Mouse (Mus musculus) retina, postnatal 1 day (tissue): ENCODE data around the gene Prkacb.

Experiments
- DNase-seq: peaks from one replicate; pipeline ENCODE4 v3.0.0-alpha.2; 2012

The Prkacb gene

DNA sequence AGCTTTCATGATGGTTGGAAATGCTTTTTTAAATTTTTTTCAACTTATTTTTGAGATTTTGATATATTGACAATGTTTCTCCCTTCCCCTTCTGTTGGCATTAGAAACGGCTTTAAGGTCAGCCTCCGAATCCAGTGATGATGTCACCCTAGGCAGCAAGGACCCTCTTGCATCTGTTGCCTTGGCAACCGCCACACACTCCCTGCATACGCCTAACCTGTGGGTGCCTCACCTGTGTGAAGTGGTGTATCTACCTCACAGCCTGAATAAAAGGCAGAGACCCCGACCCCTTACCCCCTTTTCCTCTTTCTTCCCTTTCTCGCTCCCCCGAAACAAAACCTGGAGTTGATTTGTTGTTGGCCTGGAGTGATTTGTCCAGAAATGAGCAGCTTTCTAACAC, 100.5 kb downstream of the Prkacb start:
- DNase-seq, result no peak

DNA sequence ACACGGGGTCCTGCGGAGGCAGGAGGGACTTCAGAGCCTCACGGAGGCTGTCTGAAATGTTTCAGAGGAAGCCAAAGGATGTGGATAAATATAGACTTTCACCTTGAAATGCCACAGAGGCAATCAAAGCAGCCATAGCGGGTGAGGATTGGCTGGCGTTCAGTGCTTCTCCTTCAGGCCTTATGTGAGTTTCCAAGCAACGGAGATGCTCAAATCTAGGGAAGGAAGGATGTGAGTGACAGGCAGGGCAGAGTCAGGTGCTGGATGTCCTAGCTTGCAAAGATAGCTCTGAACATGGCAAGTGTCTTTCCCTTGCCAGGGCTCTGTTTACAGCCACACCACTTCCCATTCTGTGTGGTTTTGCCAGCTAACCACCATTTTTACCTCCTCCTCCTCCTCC, 101.2 kb downstream of the Prkacb start:
- DNase-seq, result peak; percentile 16

DNA sequence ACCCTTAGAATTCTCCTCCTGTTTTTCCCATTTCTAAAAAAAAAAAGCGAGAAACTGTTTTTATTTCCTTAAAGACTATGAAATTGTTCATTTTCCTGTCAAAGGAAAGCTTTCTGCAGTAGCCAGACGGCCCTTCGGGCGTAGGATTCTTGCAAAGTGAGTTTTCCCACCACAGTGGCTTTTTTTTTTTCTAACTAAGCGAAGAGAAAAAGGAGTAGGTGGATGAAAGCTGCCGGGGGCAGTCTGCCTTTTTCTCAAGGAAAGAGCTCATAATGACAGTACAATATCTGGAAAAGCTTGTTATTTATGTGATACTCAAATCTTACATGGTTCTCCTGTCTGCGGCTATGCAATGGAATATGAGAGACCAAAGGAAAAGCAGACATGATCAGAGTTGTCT, 101.7 kb downstream of the Prkacb start:
- no peak for DNase-seq

DNA sequence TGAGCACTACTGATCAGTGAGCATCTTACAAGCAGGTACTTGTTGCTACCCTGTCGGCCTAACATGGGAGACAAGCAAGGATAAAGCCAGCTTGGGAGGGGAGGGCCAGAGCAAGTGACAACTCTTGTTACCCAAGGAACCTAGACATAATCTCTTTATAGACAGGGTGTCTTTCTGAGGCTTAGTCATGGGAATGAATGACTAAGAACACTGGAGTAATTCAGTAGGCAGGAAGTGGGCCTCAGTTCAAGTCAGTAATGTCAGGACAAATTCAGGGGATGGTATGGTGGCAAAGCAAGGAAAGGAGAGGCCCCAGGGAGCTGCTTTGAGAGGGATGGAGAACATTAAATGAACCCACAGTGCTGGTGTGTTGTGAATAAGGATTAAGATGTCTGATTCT, 103.7 kb downstream of the Prkacb start:
- DNase-seq, result no peak

DNA sequence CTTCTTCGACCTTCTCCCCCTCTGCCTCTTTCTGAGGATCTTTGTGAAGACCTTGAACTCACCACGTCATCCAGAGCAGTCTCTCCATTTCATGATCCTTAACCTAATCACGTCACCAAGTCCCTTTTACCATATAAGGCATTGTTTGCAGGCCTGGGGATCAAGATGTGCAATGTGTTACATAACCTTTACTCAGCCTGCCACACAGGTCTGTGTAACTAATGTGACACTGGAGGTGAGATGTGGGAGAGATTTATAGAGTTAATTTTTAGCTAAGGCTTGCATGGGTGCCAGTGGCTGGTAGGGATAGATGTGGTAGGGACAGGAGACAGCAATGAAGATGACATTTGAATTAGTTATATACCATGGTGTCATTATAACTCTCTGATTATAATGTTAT, 104.4 kb downstream of the Prkacb start:
- DNase-seq, result no peak

DNA sequence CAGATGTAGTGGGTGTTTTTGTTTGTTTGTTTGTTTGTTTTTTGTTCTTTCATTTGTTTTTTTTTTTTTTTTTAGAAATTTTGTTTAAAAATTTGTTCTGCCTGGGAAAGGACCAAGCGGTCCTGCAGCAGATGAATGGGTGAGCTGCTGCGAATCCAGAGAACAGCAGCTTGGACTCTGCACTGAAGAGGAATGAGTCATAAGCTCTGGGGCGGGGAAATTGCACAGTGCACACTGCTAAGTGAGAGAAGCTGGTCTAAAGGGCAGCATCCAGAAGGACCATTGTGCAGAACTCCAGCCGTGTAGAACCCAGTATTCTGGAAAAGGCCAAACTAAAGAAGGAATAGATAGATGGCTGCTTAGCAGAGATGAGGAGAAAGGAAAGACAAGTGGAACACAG, 108.7 kb downstream of the Prkacb start:
- no peak for DNase-seq

DNA sequence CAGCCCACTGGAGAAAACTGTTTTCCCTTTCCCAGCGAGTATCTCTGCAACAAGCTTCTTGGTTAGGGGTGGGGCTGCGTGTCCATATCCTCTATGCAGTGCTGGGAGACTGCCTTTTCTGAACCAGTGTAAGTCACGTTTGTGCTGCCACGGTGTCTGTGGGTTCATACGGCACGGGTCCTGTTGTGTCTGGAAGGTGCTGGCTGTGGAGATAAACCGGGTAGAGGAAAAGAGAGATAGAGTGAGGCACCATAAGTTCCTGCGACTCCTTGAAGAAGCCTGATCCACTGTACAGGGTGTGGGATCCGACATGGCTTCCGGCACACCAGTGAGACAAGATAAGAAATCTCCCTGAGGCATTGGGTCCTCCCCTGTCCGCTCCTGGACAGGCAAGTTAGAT, 112.7 kb downstream of the Prkacb start:
- DNase-seq, result no peak

DNA sequence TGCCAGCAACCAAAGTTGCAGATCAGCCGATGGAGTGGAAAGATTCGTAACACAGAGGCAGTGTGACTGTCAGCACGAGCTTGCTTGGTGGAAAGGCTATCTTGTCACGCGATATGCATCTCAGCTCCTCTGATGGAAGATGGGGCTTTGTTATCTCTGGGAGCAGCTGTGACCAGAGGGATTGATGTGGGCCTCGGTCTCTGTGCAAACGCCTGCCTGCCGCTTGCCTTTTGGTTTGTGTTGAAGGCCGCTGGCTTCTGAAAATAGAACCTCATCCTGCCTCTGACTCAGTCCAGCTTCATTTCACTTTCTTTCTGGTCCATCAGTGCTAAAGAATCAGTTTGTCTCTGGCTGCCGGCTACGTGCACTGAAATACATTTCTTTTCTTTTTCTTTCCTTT, 113.8 kb downstream of the Prkacb start:
- peak; percentile 41 for DNase-seq

DNA sequence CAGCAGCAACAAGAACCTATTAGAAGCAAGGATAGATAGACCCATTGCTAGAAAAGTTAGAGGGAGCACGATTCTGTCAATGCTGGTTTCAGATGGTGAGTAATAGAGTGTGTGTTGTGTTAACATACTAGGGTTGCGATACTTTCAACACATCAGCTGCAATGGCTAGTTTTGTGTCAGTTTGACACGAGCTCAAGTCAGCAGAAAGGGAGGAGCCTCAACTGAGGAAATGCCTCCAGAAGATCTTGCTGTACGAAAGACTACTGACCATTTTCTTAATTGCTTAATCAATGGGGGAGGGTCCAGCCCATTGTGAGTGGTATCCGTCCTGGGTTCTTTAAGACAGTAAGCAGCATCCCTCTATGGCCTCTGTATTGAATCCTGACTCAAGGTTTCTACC, 120.2 kb downstream of the Prkacb start:
- no peak for DNase-seq

DNA sequence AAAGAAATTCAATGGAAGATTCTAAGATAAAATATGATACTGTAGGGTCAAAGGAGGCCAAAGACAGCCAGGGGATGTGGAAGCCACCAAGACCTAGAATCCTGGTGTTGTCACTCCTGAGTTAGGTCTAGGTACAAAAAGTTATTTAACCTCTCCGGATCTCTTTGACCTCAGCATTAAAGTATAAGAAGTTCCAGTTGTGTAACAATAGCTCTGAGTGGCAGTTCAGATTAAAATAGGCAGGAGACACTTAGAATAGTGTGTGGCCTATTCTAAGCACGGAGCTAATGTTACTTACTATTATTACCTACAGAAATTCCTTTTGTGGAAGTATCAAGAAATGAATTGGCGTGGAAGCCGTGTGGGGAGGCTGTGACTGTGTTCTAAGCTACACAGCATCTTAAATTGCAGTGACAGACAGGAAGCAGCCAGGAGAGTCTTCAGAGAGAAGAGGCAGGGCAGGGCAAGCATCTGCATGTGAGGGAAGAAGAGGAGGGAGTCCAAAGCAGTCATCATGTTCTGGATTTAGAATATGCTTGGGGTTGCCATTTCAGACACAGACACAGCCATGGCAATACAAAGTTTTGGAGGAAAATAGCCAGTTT, 125.6 kb downstream of the Prkacb start:
- no peak for DNase-seq

DNA sequence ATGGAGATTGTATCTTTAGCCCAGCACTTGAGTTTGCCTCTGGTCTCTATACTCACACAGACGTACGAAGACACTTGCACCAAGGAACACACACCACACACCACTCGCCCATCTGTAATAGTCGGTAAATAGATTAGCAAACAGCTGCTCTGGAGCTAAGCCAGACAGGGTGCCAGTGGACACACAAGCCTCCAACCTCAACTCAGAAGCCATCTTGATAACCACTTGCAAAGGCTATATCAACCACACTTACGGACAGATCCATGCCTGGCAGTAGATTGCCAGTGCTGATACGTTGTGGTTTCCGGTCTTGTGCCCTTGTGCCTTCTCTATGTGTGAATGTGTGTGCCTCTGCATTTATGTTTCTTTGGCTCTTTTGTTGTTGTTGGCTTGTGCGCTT, 126.4 kb downstream of the Prkacb start:
- no peak for DNase-seq

DNA sequence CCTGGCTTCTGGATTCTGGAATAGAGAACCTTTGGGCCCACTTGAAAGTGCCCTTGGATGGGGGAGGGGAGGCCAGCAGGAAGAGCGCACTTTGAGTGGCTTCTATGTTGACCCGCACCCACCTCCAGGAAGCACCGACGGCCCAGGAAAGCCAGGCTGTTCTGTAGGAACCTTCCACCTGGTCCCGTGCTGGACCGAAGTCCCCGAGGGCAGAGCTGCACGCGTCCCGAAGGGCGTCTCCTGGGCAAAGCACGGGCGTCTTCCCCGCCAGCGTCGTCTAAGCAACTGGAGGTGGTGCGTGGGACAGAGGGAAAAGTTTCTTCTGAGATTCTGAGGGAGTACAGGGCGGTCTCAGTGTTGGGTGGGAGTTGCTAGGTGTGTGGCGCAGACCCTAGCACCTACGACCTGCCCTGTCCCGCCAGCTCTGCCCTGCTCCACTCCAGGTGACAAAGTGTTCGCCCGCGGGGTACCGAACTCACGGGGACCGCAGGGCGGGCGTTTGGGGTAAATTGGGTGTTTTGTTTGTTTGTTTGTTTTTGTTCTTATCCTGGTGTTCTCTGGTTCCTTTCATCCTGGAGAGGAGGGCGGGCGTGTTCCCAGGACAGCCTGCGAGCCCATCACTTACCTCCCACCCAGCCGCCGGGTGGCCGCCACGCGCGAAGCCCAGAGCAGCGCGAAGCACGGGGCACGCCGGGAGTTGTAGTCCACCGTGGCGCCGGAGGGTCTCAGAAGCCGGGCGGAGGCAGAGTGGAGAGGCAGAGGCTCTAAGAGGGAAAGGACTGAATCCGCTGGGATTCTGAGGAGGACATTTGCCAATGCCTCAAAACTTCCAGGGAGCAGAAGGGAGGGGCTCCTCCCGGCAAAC, 127.7 kb downstream of the Prkacb start, which contains the start of gene Samd13:
TSS of gene Samd13 (minus strand) at position 782 of the 865 bp plus-strand sequence.
- peak; percentile 82 for DNase-seq

DNA sequence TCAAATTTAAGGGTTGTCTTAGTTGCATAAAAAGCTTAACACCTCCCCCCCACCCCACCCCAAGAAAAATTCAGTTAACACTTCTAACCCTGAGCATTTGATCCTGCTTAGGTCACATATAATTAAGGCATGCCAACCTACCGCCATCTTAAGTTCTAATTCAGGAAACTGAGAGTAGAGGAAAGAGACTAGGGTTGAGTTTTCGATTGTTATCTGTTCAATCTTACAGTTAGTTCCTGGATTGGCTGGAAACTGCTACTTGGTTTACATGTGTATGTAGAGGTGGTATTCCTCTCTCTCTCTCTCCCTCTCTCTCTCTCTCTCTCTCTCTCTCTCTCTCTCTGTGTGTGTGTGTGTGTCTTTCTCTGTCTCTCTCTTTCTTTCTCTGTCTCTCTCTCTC, 129.7 kb downstream of the Prkacb start:
- no peak for DNase-seq

DNA sequence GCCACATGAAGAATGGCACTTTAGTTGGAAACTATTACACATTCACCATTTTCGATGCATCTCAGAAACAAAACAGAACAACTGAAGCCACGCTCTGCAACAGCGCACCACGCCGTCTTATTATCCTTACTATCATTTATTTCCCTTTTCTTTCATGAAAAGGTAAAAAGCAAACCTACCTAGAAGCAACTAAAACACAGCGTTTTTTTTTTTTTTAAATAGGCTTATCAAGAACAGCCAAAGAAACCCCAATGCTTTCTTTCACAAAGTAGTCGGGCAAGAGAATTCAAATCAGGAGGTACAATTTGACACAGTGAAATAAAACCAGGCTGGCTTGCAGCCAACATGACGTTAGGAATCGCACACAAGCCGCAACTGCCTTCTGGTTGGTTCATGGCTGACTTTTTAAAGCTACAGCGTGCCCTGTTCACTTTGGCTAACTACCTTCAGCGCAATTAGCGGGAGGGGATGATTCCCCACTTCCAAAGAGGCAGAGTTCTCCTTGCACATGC, 130.6 kb downstream of the Prkacb start:
- DNase-seq, result peak; percentile 50

DNA sequence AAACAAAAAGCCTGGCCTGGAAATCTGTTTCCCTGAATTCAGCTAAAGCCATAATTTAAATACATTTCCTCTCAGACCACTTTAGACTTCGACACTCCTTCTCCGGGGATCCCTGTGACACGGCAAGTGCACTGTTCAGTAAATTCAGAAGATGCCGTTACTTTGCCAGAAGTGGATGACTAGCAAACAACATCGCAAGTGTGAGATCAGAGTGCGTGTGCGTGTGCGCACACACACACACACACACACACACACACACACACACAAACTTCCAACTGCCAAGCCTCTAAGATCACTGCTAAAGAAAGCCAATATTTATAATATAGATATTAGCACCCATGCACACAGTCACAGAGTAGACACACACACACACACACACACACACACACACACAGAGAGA, 131.1 kb downstream of the Prkacb start:
- no peak for DNase-seq

DNA sequence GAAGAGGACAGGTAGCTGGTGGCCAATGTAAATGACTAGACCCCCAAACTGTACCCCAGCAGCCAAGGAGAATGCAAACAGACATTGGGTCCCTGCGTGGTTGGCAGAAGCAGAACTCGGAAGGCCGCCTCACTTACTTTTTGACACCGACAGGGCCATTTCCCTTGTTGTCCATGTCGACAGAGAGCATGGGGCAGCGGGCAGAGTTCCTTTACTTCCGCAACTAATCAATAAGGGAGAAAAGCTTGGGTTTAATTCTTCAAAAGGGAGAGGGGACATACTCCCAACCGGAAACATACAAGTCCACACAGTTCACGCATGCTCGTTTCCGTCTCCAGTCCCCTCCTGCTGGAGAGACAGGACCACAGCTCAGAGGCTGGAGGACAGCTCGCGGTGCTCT, 132.2 kb downstream of the Prkacb start:
- no peak for DNase-seq

DNA sequence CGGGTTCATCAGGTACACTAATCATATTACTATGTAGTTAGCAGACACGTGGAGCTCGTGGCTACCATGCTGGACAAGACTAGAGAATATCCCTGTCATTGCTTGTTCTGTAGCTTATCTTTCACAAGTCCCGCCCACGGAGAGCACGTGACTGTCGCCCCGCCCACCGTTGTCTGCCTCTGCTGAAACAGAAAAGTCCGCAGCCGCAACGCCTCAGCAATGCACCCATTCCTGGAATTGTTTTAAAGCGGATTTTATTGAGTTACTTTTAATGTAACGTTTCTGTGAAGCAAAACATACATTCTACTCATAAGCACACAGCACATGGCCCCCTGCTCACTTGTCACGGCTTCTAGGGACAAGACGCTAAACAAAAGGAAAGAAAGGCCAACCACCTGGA, 133.1 kb downstream of the Prkacb start:
- DNase-seq, result no peak
